Mouse (Mus musculus): Measurements from ENCODE around the gene 6430571L13Rik. TPM values are rescaled to one million over a fixed set of nuclear protein-coding genes. Genes with fewer than 3 reads are reported as not detected.

Gene 6430571L13Rik
- total and polyA plus RNA-seq, 3 experiments, result 0.09 to 0.72 (median 0.11) TPM

DNA sequence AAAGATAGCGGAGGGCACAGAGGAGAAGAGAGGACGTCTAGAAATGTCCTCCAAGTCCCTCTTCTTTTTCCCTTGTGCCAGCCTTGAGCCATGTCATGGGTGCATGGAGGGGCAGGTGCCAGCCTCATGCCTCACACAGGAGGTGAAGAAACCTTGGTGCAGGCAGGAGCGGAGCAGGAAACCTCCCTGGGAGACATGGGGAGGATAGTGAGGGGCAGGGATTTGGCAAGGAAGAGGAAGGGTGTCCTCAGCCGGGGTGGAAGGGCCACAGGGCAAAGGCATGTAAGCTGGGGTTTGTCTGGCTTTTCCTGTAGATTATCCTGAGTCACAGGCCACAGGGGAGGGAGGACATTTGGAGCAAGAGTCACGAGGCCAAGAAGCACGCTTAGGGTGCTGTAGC, 3.6 kb downstream of the 6430571L13Rik start:
- Histone ChIP-seq H3K4me3 (replicated peaks in 1 of 3; ENCODE audit: low read depth in 2 of 3, low read length in 2 of 3, poor library complexity in 1 of 3) (no peak overlapping the region), H3K27me3 (replicated peaks) (peaks cover 76% of the 10 kb centered on the region), H3K36me3 (replicated peaks in 1 of 2; ENCODE audit: control insufficient read depth in 1 of 2, insufficient read depth in 1 of 2, low read length in 1 of 2) (no peaks in the 10 kb centered on the region), H3K9me3 (replicated peaks; ENCODE audit: low read length) (no peaks in the 10 kb centered on the region), H3K4me2 (ENCODE audit: insufficient read depth, low read depth, poor library complexity, severe bottlenecking) (no peak overlapping the region), H3K4me1 (ENCODE audit: control insufficient read depth in 1 of 2, insufficient read depth in 2 of 2) (peaks cover 6 to 17% of the 10 kb centered on the region in 2 experiments), H3K9ac (ENCODE audit: insufficient read depth, low read depth) (no peak overlapping the region), H3K79me2 (replicated peaks; ENCODE audit: control insufficient read depth, extremely low read depth, insufficient read depth, poor library complexity, severe bottlenecking) (no peaks in the 10 kb centered on the region), H3K27ac (ENCODE audit: insufficient read depth, low read depth) (no peak overlapping the region)
- in situ Hi-C loops (cut with MboI; ENCODE audit: low pct_ligation_motif_present, low pct_unique_long_range_greater_than_20kb, low sequenced_read_pairs), result no loop called here
- no peak for TF ChIP-seq TCF12 (IDR thresholded peaks at IDR 0.05; ENCODE audit: low read depth, low read length)
- TF ChIP-seq SIN3A (IDR thresholded peaks at IDR 0.05; ENCODE audit: low read length), result no peak
- TF ChIP-seq CHD1 (IDR thresholded peaks at IDR 0.05; ENCODE audit: low read depth, low read length), result no peak
- no peak for TF ChIP-seq ELF1 (IDR thresholded peaks at IDR 0.05; ENCODE audit: low read depth, low read length)
- TF ChIP-seq CTCF (conservative IDR thresholded peaks at IDR 0.05 in 1 of 2, IDR thresholded peaks at IDR 0.05 in 1 of 2; ENCODE audit: low read depth in 2 of 2, low read length in 2 of 2), result no peak
- no peak for TF ChIP-seq IRF4 (IDR thresholded peaks at IDR 0.05; ENCODE audit: low read depth, low read length)
- no peak for TF ChIP-seq BHLHE40 (IDR thresholded peaks at IDR 0.05; ENCODE audit: low read depth, low read length)
- TF ChIP-seq KAT2A (IDR thresholded peaks at IDR 0.05; ENCODE audit: insufficient replicate concordance, low read length), result no peak
- TF ChIP-seq RCOR1 (conservative IDR thresholded peaks at IDR 0.05; ENCODE audit: low read depth, low read length), result no peak
- TF ChIP-seq NRF1 (IDR thresholded peaks at IDR 0.05; ENCODE audit: low read depth, low read length), result no peak
- no peak for TF ChIP-seq CHD2 (IDR thresholded peaks at IDR 0.05; ENCODE audit: low read length)
- no peak for TF ChIP-seq JUND (conservative IDR thresholded peaks at IDR 0.05; ENCODE audit: low read depth, low read length)
- no peak for TF ChIP-seq ETS1 (conservative IDR thresholded peaks at IDR 0.05; ENCODE audit: low read depth, low read length)
- no peak for TF ChIP-seq MEF2A (IDR thresholded peaks at IDR 0.05; ENCODE audit: borderline replicate concordance, low read depth, low read length)
- TF ChIP-seq MAX (IDR thresholded peaks at IDR 0.05; ENCODE audit: low read length), result no peak
- TF ChIP-seq SMC3 (IDR thresholded peaks at IDR 0.05; ENCODE audit: low read depth, low read length), result no peak
- no peak for TF ChIP-seq EP300 (IDR thresholded peaks at IDR 0.05; ENCODE audit: low read length)
- TF ChIP-seq JUN (IDR thresholded peaks at IDR 0.05; ENCODE audit: insufficient read depth, low read depth, low read length), result no peak
- no peak for TF ChIP-seq RAD21 (IDR thresholded peaks at IDR 0.05; ENCODE audit: low read depth, low read length)
- TF ChIP-seq MAZ (IDR thresholded peaks at IDR 0.05; ENCODE audit: low read depth, low read length), result no peak
- no peak for DNase-seq (ENCODE audit: extremely low read depth)
- dilution Hi-C loops (cut with MboI; ENCODE audit: extremely low pct_ligation_motif_present, extremely low pct_unique_long_range_greater_than_20kb, low sequenced_read_pairs), result no loop called here

DNA sequence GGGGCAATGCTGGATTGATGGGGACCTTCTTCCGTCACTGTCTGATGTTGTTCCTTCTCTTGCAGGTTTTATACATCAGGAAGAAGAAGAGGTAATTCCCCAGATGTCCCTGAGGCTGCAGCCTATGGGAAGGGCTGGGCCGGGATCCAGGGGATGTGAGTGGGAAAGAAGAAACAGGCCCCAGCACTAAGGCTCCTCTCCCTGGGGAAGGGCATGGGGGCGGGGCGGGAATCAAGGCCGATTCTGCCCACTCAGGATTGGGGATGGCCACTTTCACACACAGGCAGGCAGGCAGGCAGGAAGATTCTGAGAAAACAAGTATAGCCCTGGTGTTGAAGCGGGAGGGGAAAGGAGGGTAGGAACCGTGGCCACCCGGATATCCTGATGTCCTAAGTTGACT, 5.7 kb downstream of the 6430571L13Rik start:
- Histone ChIP-seq H3K9ac (ENCODE audit: insufficient read depth, low read depth) (no peak overlapping the region), H3K36me3 (replicated peaks in 1 of 2; ENCODE audit: control insufficient read depth in 1 of 2, insufficient read depth in 1 of 2, low read length in 1 of 2) (no peaks in the 10 kb centered on the region), H3K27ac (ENCODE audit: insufficient read depth, low read depth) (no peak overlapping the region), H3K79me2 (replicated peaks; ENCODE audit: control insufficient read depth, extremely low read depth, insufficient read depth, poor library complexity, severe bottlenecking) (no peaks in the 10 kb centered on the region), H3K27me3 (replicated peaks) (peaks cover 91% of the 10 kb centered on the region), H3K4me2 (ENCODE audit: insufficient read depth, low read depth, poor library complexity, severe bottlenecking) (no peak overlapping the region), H3K9me3 (replicated peaks; ENCODE audit: low read length) (no peaks in the 10 kb centered on the region), H3K4me1 (ENCODE audit: control insufficient read depth in 1 of 2, insufficient read depth in 2 of 2) (peaks cover 1 to 4% of the 10 kb centered on the region in 2 experiments), H3K4me3 (replicated peaks in 1 of 3; ENCODE audit: low read depth in 2 of 3, low read length in 2 of 3, poor library complexity in 1 of 3) (no peak overlapping the region)
- in situ Hi-C loops (cut with MboI; ENCODE audit: low pct_ligation_motif_present, low pct_unique_long_range_greater_than_20kb, low sequenced_read_pairs) (no loop called here), dilution Hi-C loops (cut with MboI; ENCODE audit: extremely low pct_ligation_motif_present, extremely low pct_unique_long_range_greater_than_20kb, low sequenced_read_pairs) (no loop called here)
- TF ChIP-seq ZC3H11A (IDR thresholded peaks at IDR 0.05; ENCODE audit: low read depth, low read length) (no peak), JUND (conservative IDR thresholded peaks at IDR 0.05; ENCODE audit: low read depth, low read length) (no peak), NRF1 (IDR thresholded peaks at IDR 0.05; ENCODE audit: low read depth, low read length) (no peak), E2F4 (IDR thresholded peaks at IDR 0.05; ENCODE audit: insufficient replicate concordance, low read depth, low read length) (no peak), RCOR1 (conservative IDR thresholded peaks at IDR 0.05; ENCODE audit: low read depth, low read length) (no peak), MYC (IDR thresholded peaks at IDR 0.05; ENCODE audit: low read depth, low read length) (no peak), MAFK (IDR thresholded peaks at IDR 0.05; ENCODE audit: insufficient replicate concordance, low read length) (no peak), GABPA (IDR thresholded peaks at IDR 0.05; ENCODE audit: insufficient replicate concordance, low read depth, low read length) (no peak), SIN3A (IDR thresholded peaks at IDR 0.05; ENCODE audit: low read length) (no peak), ELF1 (IDR thresholded peaks at IDR 0.05; ENCODE audit: low read depth, low read length) (no peak), PAX5 (IDR thresholded peaks at IDR 0.05; ENCODE audit: low read length) (no peak), RAD21 (IDR thresholded peaks at IDR 0.05; ENCODE audit: low read depth, low read length) (no peak), EP300 (IDR thresholded peaks at IDR 0.05; ENCODE audit: low read length) (no peak), MEF2A (IDR thresholded peaks at IDR 0.05; ENCODE audit: borderline replicate concordance, low read depth, low read length) (no peak), USF1 (IDR thresholded peaks at IDR 0.05; ENCODE audit: low read depth, low read length) (no peak), POLR2A (IDR thresholded peaks at IDR 0.05; ENCODE audit: low read depth, low read length) (no peak), ZMIZ1 (IDR thresholded peaks at IDR 0.05; ENCODE audit: low read depth, low read length) (no peak), NELFE (IDR thresholded peaks at IDR 0.05; ENCODE audit: low read depth, low read length) (no peak)
- no peak for DNase-seq (ENCODE audit: extremely low read depth)

All from CH12.LX (cell line).